Mouse (Mus musculus): Measurements from ENCODE around the gene Nfib. TPM values are rescaled to one million over a fixed set of nuclear protein-coding genes. Genes with fewer than 3 reads are reported as not detected.

The Nfib gene
- polyA plus RNA-seq, 1 experiment from 2014 or later, result 204 TPM

DNA sequence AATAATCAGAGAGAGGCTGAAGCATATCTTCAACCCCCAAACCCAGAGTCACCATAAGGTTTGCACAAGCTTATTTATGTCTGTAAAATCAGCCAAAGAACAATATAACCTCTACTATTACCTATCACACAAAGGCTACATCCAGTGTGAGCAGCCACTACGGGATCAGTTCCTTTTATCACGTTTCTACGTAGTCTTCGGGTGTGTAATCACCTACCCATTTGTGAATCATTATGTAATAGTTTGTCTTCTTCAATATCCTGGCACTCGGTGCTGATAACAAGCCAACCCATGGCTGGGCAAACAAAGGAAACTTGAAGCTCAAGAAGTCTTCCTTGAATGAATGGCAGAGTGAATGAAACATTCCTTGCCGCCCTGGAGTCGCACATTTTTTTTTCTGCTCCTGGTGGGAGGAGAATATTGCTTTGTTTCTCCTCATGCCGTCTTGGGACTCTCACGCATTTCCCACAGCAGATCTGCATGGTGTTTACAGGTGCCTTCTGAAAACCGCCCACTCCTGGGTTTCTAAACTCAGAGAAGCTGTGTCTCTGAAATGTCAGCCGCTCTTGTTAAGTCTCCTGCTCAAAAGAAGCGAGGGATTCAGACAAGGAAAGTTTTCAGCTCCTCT lies 21.3 kb downstream of the Nfib start:
- Histone ChIP-seq H3K9ac (no peak overlapping the region), H3K27ac (no peak overlapping the region), H3K4me3 (no peak overlapping the region), H3K27me3 (no peaks in the 10 kb centered on the region), H3K36me3 (ENCODE audit: poor library complexity, severe bottlenecking) (no peaks in the 10 kb centered on the region), H3K9me3 (replicated peaks) (no peaks in the 10 kb centered on the region), H3K4me1 (peaks cover 8% of the 10 kb centered on the region; the same call in 1 of the 2 replicates), H3K4me2 (no peak overlapping the region)
- 64% methylated on average over 12 of the region's 12 CpGs for WGBS
- ATAC-seq, result peak; percentile 27; the same call in 1 of the 2 replicates

DNA sequence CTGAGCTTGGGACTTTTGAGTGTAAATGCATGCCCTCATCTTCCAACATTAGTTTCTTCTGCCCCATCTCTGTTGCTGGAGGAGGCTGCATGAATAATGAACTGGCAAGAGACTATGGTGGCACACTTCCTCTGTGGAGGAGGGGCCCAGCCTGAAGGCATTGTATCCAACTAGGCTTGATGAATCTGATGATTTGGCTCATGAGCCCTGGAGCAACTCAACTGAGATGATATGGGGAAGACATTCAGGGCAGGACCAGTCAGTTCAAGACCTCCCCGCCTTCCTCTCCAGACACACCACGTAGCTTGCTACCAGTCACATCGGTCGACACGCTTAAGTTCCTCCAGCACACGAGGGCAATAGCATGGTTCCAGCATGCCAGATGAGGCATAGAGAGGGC lies 22.0 kb downstream of the Nfib start:
- Histone ChIP-seq H3K4me1 (peaks cover 8% of the 10 kb centered on the region; the same call in 1 of the 2 replicates), H3K36me3 (ENCODE audit: poor library complexity, severe bottlenecking) (no peaks in the 10 kb centered on the region), H3K9me3 (replicated peaks) (no peaks in the 10 kb centered on the region), H3K9ac (no peak overlapping the region), H3K27ac (no peak overlapping the region), H3K4me2 (no peak overlapping the region), H3K4me3 (no peak overlapping the region), H3K27me3 (no peaks in the 10 kb centered on the region)
- no peak for ATAC-seq
- WGBS, result 93% methylated on average over 6 of the region's 6 CpGs

DNA sequence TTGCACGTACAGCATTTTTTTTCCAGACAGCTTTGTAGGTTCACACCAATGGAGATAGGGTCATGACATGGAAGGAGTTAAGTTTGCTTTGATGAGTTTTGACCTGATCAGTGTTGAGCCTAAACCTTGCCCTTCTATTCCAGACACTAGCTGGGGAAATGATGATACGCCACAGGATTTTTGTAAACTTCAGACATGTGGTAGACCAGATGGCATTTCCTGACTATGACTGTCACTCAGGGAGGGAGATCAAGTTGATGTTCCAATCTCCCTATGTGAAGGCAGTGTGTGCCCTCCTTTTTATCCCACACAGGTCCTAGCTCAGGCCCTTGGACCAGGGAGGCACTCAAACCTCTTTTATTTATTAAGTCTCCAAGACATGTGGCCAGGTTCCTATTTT lies 29.4 kb downstream of the Nfib start:
- H3K4me2 ChIP-seq, result no peak overlapping the region
- no peaks in the 10 kb centered on the region for H3K27me3 ChIP-seq
- no peak for ATAC-seq
- 94% methylated on average over 2 of the region's 2 CpGs for WGBS
- no peaks in the 10 kb centered on the region for H3K4me1 ChIP-seq
- H3K4me3 ChIP-seq, result no peak overlapping the region
- H3K9me3 ChIP-seq (replicated peaks), result no peaks in the 10 kb centered on the region; the same call in 1 of the 2 replicates
- no peak overlapping the region for H3K9ac ChIP-seq
- no peaks in the 10 kb centered on the region for H3K36me3 ChIP-seq (ENCODE audit: poor library complexity, severe bottlenecking)
- H3K27ac ChIP-seq, result no peak overlapping the region

DNA sequence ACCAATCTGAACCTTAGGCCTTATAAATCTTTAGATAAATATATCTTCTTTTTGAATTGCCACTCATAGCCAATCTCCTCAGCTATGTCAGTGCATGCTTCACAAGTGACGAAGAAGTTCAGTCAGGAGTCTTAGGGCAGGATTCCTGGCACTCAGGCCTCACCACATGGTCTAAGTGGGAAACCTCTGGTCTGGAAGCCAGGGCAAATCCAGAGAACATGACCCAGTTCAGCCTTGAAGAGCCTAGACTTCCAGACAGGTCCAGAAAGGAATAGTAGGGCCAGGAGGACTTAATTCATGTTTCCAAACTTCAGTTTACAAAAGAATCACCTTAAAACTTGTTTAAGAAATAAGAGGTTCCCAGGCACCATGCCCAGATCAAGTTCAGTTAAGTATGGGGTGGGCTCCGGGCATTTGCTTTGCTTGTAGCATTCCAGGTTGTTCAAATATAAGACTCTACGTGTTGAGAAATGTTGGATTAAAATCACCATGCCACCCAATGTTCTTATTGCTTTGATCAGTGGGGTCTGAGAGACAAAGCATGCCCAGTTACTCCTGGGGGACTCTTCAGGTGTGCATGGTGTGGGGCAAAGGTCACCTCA lies 38.2 kb downstream of the Nfib start:
- no peak overlapping the region for H3K9ac ChIP-seq
- WGBS, result 91% methylated on average over 3 of the region's 3 CpGs
- no peak overlapping the region for H3K27ac ChIP-seq
- no peak for ATAC-seq
- H3K4me1 ChIP-seq, result peaks cover 13% of the 10 kb centered on the region
- H3K36me3 ChIP-seq (ENCODE audit: poor library complexity, severe bottlenecking), result no peaks in the 10 kb centered on the region
- no peaks in the 10 kb centered on the region; the same call in 1 of the 2 replicates for H3K9me3 ChIP-seq (replicated peaks)
- H3K4me3 ChIP-seq, result no peak overlapping the region
- no peak overlapping the region for H3K4me2 ChIP-seq
- peaks cover 3% of the 10 kb centered on the region; the same call in 1 of the 2 replicates for H3K27me3 ChIP-seq

DNA sequence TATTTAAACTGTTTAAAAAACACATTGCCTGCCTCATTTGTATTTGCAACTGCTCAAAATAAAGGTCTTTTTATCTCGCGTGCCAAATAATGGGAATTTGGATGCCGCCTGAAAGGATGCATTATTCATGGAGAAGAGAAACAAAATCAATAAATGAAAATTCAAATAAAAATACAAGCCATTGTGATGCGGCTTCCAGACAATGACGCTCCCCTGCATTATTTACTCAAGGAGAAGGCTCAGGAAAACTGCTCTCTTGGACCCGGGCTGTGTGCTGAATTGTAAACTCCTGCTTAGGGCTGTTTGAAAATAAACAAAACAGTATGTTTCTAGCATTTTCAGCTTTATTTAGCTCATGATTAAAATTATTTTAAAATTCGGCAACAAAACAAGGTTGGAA lies 41.1 kb downstream of the Nfib start:
- H3K9me3 ChIP-seq (replicated peaks), result no peaks in the 10 kb centered on the region; the same call in 1 of the 2 replicates
- ATAC-seq, result no peak
- H3K27ac ChIP-seq, result no peak overlapping the region
- peaks cover 11% of the 10 kb centered on the region; the same call in 1 of the 2 replicates for H3K27me3 ChIP-seq
- no peaks in the 10 kb centered on the region for H3K36me3 ChIP-seq (ENCODE audit: poor library complexity, severe bottlenecking)
- no peak overlapping the region for H3K4me3 ChIP-seq
- no peak overlapping the region for H3K4me2 ChIP-seq
- no peak overlapping the region for H3K9ac ChIP-seq
- peaks cover 23% of the 10 kb centered on the region for H3K4me1 ChIP-seq
- WGBS, result 74% methylated on average over 7 of the region's 7 CpGs

DNA sequence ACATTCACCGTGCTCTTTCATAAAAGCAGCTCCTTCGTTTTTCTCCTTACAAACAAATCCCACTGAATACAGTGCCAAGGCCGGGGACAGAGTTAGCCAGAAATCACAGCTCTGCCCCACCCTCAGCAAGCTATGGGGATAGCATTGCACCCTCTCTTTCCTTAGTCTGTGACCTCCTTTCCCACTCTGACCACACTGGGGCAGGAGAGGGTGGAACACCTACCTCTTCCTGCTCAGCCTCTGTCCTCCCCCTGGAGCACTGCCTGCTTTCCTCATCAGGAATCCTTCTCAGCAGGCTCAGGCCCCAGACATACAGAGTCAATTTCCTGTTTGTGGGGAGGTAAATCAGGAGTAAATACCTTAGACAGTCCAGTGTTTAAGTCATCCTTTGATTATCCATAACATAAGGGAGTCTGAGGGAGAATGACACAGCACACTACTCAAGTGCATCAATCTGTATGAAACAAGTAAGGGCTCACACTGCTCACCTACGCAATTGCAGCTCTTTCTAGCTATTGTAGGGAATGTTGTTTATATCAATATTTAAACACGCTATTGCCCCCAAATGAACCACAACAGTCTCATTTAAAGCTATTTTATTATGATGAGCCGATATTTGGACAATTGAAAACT lies 41.7 kb downstream of the Nfib start:
- 78% methylated on average over 6 of the region's 6 CpGs for WGBS
- H3K27me3 ChIP-seq, result peaks cover 11% of the 10 kb centered on the region; the same call in 1 of the 2 replicates
- H3K27ac ChIP-seq, result no peak overlapping the region
- ATAC-seq, result peak; percentile 22; the same call in 1 of the 2 replicates
- H3K9me3 ChIP-seq (replicated peaks), result no peaks in the 10 kb centered on the region; the same call in 1 of the 2 replicates
- H3K4me1 ChIP-seq, result peaks cover 23% of the 10 kb centered on the region
- H3K4me3 ChIP-seq, result no peak overlapping the region
- H3K4me2 ChIP-seq, result no peak overlapping the region
- H3K36me3 ChIP-seq (ENCODE audit: poor library complexity, severe bottlenecking), result no peaks in the 10 kb centered on the region
- H3K9ac ChIP-seq, result no peak overlapping the region

DNA sequence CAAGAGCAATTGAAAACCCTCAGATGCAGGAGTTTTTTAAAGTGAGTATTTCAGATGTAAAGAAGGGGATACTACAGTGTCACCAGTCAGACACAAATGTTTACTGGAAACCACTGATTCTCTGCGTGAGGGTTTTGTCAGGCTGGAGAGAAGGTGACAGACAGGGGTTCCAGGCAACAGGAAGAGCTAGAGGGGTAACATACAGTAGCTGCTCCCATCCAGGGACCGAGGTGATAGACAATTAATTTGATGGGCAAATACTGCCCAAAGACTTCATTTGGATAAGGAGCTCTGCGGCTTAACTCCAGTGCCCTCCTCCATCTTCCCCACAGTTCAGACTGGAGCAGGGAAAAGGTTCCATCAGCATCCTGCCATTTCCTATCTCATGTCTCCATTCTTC lies 42.9 kb downstream of the Nfib start:
- peaks cover 11% of the 10 kb centered on the region; the same call in 1 of the 2 replicates for H3K27me3 ChIP-seq
- H3K9ac ChIP-seq, result no peak overlapping the region
- H3K4me3 ChIP-seq, result no peak overlapping the region
- H3K9me3 ChIP-seq (replicated peaks), result no peaks in the 10 kb centered on the region
- peak; percentile 50 for ATAC-seq
- H3K36me3 ChIP-seq (ENCODE audit: poor library complexity, severe bottlenecking), result no peaks in the 10 kb centered on the region
- H3K4me1 ChIP-seq, result peaks cover 23% of the 10 kb centered on the region
- WGBS, result 60% methylated on average over 3 of the region's 3 CpGs
- H3K27ac ChIP-seq, result peak overlapping the region; percentile 70
- H3K4me2 ChIP-seq, result no peak overlapping the region

DNA sequence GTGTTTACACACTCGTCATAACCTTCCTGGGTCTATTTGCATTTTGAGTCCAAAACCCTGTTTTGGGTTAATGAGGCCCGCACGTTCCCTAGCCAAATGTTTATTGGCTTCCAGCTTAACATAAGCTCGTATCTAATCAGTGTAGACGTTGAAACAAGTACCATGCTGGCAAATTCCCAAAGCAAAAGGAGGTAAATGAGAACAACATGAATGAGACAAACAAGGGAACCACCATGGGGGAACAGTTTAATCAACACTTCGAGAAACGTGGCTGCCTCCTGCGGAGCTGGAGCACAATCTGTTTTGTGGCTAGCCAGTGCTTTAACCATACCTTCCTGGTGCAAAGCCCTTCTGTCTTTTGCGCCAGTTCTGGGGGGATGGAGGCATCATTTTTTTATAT lies 43.3 kb downstream of the Nfib start:
- H3K27me3 ChIP-seq, result peaks cover 11% of the 10 kb centered on the region; the same call in 1 of the 2 replicates
- ATAC-seq, result peak; percentile 88
- no peaks in the 10 kb centered on the region for H3K36me3 ChIP-seq (ENCODE audit: poor library complexity, severe bottlenecking)
- H3K27ac ChIP-seq, result peak overlapping the region; percentile 70
- WGBS, result 14% methylated on average over 9 of the region's 9 CpGs
- H3K9ac ChIP-seq, result no peak overlapping the region
- peaks cover 23% of the 10 kb centered on the region for H3K4me1 ChIP-seq
- H3K4me3 ChIP-seq, result no peak overlapping the region
- no peaks in the 10 kb centered on the region for H3K9me3 ChIP-seq (replicated peaks)
- peak overlapping the region; percentile 3; the same call in 1 of the 2 replicates for H3K4me2 ChIP-seq

DNA sequence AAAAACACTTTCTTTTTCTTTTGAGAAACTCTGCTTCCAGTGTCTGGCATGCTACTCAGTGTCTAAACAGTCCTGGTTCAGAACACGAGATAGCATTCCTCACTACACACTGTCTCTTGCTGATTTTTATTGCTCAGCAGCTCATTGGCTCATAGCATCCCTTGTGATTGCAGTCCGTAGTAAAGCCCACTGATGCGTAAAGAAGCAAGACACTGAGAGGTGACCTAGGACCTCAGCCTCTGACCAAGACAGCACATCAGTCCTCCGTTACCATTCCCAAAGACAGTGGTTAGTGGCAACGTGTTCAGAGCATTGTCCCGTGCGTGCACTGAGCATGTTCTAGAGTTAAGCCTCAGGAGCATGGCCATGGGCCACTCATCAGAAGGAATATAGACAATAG lies 44.3 kb downstream of the Nfib start:
- Histone ChIP-seq H3K27ac (no peak overlapping the region; the same call in 1 of the 2 replicates), H3K9me3 (replicated peaks) (no peaks in the 10 kb centered on the region), H3K4me1 (peaks cover 23% of the 10 kb centered on the region), H3K27me3 (peaks cover 11% of the 10 kb centered on the region; the same call in 1 of the 2 replicates), H3K36me3 (ENCODE audit: poor library complexity, severe bottlenecking) (no peaks in the 10 kb centered on the region), H3K4me2 (no peak overlapping the region), H3K9ac (no peak overlapping the region), H3K4me3 (no peak overlapping the region)
- 84% methylated on average over 7 of the region's 7 CpGs for WGBS
- no peak for ATAC-seq

DNA sequence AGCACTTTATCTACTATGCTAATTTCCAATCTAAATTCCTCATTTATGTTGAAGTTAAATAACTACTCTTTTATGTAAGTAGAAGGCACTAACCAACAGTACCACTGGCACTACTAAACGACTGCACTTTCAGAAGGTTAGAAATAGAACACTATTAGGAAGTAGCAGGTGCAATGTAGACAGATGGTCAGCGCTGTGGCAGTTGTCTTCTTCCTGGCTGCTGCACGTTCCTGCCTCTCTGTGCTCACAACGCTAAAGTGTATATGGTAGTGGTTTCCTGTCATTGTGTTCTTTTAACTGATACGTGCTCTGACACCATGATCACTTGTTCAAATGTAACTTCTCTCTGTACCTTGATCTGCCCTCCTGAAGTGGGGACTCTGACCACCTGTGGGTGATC lies 59.9 kb downstream of the Nfib start:
- ATAC-seq, result no peak
- H3K27ac ChIP-seq, result no peak overlapping the region
- WGBS, result 77% methylated on average over 5 of the region's 5 CpGs

DNA sequence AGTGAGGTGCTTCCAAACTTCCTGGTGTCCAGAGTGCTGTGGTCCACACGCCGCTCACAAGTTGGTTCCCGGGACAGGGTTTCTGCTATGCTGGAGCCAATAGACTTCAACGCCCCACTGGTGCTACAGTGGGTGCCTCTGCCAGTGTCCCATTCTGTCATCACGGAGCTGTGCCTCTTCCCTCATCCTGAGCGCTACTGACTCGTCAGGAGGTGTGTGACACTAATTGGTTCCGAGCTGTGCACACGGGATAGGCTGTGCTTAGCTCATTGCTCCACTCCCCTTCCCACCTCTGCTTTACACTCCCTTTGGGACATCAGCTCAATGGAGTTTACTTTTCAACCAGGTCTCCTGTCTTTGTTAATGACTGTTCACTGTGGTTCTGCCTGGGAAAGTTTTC lies 60.8 kb downstream of the Nfib start:
- Histone ChIP-seq H3K27ac (no peak overlapping the region), H3K4me1 (peaks cover 17% of the 10 kb centered on the region), H3K9me3 (replicated peaks) (no peaks in the 10 kb centered on the region), H3K4me2 (no peak overlapping the region), H3K9ac (no peak overlapping the region), H3K27me3 (no peaks in the 10 kb centered on the region), H3K36me3 (ENCODE audit: poor library complexity, severe bottlenecking) (no peaks in the 10 kb centered on the region), H3K4me3 (no peak overlapping the region)
- WGBS, result 50% methylated on average over 9 of the region's 9 CpGs
- ATAC-seq, result peak; percentile 76; the same call in 1 of the 2 replicates

More for the DNA sequence above, 59.9 kb downstream of the Nfib start:
- Histone ChIP-seq H3K9ac (no peak overlapping the region), H3K27me3 (no peaks in the 10 kb centered on the region), H3K4me1 (peaks cover 17% of the 10 kb centered on the region), H3K4me2 (no peak overlapping the region), H3K9me3 (replicated peaks) (no peaks in the 10 kb centered on the region), H3K4me3 (no peak overlapping the region), H3K36me3 (ENCODE audit: poor library complexity, severe bottlenecking) (no peaks in the 10 kb centered on the region)

DNA sequence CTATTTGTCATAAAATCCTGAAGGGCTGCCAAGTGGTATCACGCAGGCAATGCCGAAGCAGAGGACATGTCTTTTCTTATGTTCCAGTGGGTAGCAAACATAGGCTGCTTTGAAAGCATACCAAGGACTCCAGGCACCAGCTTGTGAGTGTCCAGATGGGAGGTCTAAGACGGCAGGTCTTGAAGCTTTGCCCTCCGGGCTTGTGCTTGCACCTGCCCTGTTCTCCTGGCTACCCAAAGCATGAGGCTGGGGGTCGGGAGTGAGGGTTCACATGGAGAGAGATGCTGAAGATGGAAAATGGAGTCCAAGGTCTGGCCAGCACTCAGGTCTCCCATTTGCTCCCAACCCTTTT lies 61.8 kb downstream of the Nfib start:
- H3K36me3 ChIP-seq (ENCODE audit: poor library complexity, severe bottlenecking), result no peaks in the 10 kb centered on the region
- ATAC-seq, result peak; percentile 26; the same call in 1 of the 2 replicates
- WGBS, result 69% methylated on average over 5 of the region's 5 CpGs
- H3K4me2 ChIP-seq, result no peak overlapping the region
- H3K9me3 ChIP-seq (replicated peaks), result no peaks in the 10 kb centered on the region
- no peak overlapping the region for H3K4me3 ChIP-seq
- H3K9ac ChIP-seq, result no peak overlapping the region
- no peaks in the 10 kb centered on the region for H3K27me3 ChIP-seq
- peak overlapping the region; percentile 44; the same call in 1 of the 2 replicates for H3K27ac ChIP-seq
- peaks cover 17% of the 10 kb centered on the region for H3K4me1 ChIP-seq
